Mouse (Mus musculus): ENCODE results near the gene Zfp276.
"Not testable (repeated sequence)": the region's sequence is repeated elsewhere in the genome, so short reads cannot be mapped to it uniquely, and the experiment has no call there.

Gene Zfp276

DNA sequence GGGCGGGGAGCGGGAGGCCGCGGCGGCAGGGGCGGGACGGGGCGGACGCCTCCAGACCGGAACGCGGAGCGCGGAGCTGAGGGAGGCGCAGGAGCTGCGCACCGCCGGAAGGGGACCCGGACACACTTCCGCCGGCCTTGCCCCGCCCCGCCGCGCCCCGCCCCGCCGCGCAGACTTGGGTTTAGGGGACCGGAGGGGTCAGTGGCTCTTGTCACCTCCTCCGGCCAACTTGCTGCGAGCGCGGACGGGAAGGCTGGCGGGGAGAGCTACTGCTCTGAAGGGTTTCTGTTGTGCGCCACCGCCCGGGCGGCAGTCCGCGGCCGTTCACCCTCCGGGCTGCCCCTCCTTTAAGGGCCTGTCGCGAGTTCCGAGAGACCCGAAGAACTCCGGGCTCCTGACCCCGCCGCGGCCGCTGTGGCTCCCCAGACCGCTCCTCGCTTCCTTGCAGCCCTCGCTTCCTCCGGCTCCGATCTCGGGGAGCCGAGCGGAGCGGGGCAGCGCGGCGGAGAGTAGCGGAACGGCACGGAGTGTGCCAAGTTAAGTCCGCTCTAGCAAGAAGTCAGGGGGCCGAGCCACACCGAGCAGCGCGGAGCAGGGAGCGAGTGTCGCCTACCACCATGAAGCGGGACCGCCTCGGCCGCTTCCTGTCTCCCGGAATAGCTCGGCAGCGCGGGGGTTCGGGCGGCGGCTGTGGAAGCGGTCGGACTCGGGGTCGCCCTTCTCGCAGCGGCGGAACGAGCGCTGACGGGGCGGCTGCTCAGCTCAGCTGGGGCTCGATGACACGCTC, at the start of gene Zfp276, which contains the start of gene Vps9d1:
Gene Zfp276, plus strand, starts transcription at position 97 of the 787 bp plus-strand sequence.
Gene Vps9d1, minus strand, starts transcription at position 250 of the 787 bp plus-strand sequence.
- DNase-seq (ENCODE audit: low read depth, low spot score): peak; percentile 61

DNA sequence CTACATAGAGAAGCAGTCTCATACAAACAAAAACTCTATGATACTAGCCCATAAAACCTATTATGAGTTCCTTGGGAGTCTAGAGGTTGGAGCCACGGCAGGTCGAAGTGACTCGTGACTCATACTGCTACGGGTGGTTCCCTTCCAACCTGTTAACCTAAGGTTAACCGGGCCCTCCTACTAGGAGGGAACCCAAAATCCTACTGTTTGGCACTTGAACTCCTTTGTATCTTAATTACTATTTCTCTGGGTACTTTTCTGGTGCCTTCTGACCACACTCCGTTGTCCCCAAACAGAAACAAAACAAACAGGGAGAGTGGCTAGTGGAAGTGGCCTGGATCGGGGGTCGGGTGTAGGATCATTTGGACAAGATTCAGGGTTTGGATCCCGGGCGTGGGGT, 42.1 kb upstream of the Zfp276 start:
- no peak for DNase-seq (ENCODE audit: low read depth, low spot score)

DNA sequence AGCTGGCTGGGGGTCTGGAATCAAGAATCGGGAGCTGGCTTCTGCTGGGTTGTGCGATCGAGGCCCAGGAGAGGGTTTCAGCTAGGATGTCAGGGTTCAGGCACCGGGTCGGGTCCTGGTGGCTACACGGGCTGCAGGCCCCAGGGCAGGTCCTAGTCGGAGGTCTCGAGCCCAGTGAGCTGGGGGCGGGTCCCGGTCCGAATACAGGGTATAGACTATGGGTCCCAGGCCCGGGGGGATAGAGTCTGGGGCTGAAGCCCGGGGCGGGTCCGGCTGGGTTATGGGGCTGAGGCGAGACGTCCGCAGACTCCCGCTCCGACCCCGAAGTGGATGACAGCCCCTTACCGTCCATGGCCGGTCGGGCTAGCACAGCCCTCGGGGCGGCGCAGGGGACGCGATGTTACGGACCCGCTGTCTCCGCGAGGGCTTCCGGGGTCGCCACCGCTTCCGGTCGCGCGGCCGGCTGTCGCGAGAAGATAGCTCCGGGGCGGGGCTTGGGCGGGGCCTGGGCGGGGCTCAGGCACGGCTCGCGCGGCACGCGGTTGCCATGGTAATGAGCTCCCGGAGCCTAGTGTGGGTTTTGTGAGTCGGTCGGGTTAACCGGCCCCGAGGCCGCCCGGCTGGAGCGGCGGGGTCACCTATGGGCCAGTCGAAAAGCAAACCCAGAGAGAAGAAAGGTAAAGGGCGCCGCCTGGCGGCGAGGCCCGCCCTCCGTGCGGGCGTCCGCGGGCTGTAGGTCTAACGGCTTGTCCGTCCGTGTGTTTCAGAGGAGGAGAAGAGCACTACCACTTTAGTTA, 41.5 kb upstream of the Zfp276 start, which contains the start of the genes Chmp1a and Spata33:
Gene Chmp1a, minus strand, starts transcription at position 443 of the 797 bp plus-strand sequence.
Gene Spata33, plus strand, starts transcription at position 512 of the 797 bp plus-strand sequence.
- peak; percentile 64 for DNase-seq (ENCODE audit: low read depth, low spot score)

DNA sequence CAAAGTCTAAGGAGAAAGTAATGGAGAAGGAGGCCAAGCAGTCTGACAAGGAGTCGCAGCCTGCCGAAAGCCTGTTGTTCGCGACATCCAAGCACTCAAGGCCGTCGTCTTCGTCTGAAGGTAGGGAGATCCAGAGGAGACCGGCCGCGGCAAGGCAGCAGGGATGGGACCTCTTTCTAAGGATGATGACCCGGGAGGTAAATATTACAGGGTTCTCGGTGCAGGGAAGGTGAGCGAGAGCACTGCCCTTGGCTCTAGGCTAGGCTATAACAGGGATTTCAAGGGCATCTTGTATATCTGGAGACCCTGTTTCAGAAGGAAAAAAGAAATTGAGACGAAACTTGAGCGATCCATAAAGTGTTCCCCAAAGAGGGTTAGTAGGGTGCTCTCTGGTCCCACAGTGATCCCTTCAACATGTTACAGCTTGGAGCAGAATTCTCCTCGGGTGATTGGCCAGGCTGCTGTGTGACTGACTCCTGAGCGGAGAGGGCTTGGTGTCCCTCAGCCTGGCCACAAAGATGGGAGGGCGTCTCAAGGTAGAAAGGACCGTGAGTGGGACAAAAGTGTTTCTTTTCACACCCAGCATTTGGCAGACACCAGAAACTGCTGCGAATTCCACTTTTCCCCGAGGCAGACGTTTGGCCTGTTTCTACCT, 40.8 kb upstream of the Zfp276 start:
- DNase-seq (ENCODE audit: low read depth, low spot score): no peak

DNA sequence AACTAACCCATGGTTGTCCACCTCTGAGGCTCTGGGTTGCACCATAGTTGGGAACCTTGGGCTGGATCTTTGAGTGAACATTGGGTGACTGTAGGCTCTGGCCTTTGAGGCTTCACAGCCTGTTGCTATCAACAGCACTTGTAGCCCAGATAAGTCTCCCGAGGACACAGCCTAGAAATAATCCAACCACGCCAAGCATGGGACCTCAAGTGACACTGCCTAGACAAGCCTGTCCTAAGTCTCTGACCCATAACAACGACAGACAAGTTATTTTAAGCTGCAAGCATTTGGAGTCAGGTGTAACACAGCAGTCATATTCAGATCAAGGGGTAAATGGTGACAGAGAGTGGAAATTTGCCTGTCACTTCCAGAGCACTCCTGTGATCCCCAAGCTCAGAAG, 38.6 kb upstream of the Zfp276 start:
- DNase-seq (ENCODE audit: low read depth, low spot score): no peak

DNA sequence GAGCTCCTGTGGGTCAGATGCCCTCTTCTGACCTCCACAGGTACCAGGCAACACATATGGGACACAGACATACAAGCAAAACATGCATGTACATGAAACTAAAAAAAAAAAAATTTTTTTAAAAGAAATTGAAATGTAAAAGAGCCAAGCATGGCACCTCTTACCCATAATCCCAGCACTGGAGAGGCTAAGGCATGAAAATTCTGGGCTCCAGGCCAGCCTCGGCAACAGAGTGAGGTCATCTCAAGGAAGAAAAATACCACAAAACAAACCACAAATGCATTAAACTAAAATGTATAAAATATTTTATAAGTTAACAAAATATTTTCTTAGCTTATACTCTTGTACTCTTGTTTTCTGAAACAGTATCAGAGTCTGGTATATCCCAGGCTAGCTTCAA, 33.1 kb upstream of the Zfp276 start:
- DNase-seq (ENCODE audit: low read depth, low spot score): no peak

DNA sequence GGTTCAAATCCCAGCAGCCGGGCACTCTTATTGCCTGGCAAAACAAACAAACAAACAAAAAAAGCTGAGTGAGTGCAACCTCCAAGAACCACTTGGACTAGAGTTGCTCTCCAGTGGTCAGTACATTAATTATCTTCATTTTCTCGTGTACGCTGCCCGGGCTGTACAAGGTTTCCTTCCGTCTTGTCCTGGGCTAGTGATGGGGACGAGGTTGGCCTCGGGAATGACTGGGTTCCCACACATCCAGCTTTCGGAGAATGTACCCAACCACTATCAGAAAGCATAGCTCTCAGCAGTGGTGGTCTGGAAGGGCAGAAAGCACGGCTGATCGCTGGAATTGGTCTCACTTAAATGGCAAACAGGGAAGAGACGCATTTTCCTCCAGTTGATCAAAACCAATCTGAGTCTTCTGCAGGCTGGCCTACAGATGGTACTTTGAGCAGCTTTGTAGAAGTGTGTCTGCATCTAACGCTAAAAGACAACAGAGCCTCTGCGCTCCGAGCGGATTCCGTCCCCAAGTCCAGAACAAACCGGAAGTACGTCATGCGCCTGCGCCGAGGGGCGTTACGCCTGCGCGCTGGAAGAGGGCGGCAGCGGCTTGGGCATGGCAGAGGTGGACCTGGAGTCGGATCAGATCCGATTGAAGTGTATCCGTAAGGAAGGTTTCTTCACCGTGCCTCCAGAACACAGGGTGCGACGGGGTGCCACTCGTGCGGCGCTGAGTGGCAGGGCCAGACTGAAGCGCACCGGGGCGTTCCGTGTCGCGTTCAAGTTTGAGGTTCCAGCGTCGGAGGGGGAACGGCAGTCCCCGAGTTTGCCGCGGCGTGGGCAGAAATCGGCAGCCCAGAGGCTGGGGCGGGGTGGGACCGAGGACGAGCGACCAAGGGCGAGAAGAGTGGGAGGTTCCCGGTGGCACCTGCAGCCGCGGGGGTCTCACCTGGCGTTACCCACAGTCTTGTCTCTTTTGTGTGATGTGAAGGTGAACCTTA, 29.4 kb upstream of the Zfp276 start, which contains the start of gene Cdk10:
Gene Cdk10, plus strand, starts transcription at position 565 of the 989 bp plus-strand sequence.
- DNase-seq (ENCODE audit: low read depth, low spot score): peak; percentile 88

DNA sequence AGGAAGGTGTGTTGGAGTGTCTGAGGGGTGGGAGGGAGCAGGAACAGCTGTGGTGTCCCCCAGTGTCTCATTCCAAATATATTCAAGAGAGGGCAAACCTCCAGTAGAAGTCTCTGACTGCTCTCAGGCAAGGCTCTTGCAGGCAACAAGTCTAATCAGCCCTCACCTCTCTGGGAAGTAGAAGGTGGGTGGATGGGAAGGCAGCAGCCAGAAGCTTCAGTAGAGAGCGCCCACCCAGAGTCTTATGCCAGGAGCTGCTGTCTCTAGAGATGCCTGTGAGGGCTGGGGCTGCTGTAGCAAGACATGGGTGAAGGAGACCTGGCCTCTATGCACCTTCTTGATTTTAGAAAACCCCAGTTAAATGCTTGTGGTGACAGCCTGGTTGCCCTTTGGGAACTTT, 25.6 kb upstream of the Zfp276 start:
- DNase-seq (ENCODE audit: low read depth, low spot score): no peak

DNA sequence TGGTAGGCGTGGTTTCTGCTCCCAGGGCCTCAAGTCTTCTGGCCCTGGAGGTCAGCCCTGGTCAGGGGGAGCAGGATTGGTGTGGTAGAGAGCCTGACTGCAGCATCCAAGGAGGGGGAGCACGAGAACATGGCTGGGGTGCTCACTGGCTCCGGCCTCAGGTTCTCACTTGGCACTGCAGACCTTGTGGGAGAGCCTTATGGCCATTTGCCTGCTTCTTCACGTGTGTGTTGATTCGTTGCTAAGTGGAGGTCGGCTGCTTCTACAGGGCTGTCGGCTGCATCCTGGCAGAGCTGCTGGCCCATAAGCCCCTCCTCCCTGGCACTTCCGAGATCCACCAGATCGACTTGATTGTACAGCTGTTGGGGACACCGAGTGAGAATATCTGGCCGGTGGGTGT, 23.7 kb upstream of the Zfp276 start:
- DNase-seq (ENCODE audit: low read depth, low spot score): not testable (repeated sequence)

DNA sequence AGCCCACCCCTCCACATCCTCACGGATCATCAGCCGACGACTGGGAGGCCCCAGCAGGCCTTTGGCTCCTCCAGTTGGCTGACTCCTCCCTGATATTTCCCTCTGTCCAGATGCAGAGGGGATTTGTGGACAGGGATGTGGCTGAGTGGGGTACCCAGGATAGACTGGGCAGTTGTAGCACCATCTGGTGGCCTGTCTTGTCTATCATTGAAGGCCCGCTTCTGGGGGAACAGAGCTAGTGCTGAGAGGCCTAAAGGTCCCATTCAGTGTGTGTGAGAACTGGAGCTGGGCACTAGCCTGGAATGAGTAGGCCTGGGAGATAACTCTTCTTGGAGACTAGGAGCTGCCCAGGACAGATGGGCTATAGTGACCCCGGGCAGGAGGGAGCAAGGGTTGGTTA, 22.3 kb upstream of the Zfp276 start:
- no peak for DNase-seq (ENCODE audit: low read depth, low spot score)

DNA sequence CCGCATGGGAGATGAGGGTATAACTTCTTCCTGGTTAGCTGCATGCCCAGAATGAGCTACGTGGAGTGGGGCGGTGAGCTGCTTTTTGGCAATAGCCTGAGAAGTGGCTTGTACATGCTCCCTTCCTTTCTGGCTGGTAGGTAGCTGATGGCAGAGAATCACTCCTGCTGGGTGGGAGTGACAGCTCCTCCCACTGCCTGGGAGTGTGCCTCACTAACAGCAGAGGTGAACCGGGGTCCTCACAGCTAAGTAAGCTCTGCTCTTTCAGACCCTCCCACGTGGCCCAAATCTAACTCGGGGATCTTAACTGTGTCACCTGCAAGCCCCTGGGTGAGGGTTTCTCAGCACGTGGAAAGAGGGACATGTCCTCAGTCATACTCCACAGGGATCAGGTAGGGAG, 21.4 kb upstream of the Zfp276 start:
- DNase-seq (ENCODE audit: low read depth, low spot score): no peak

DNA sequence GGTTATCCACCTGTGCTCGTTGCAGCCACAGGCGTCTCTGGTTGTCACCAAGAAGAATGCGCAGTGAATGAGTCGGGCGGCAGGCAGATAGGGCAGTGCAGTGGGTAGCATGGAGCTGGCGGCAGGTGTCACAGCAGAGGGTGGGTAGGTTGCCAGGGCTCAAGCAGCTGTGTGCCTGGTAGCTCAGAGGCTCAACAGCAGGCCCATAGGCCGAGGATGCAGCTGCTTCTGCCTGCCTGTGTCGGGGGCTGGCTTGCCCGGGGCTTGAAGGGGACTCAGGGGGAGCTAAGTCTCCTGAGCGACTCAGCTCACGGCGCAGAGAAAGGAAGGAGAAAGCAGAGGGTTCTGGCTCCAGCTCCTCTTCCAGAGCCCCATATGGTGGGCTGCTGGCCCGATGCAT, 20.7 kb upstream of the Zfp276 start:
- no peak for DNase-seq (ENCODE audit: low read depth, low spot score)

DNA sequence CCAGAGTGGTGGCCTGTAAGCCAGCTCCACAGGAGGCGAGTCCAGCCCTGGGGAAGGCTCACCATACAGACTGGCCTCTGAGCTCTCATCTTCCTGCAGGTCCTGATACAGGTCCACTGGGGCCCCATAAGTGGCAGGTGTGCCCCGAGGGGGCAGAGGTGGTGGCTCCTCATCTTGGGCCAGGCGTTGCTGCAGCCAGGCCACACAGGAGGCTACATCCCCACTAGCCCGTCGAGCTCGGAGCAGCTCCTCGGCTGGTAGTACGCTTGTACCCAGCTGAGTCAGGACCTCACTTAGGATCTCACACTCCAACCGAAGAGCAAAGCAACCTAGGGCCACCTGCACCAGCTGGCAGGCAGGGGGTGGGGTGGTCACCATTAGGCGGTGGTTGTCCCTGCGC, 20.2 kb upstream of the Zfp276 start:
- no peak for DNase-seq (ENCODE audit: low read depth, low spot score)

DNA sequence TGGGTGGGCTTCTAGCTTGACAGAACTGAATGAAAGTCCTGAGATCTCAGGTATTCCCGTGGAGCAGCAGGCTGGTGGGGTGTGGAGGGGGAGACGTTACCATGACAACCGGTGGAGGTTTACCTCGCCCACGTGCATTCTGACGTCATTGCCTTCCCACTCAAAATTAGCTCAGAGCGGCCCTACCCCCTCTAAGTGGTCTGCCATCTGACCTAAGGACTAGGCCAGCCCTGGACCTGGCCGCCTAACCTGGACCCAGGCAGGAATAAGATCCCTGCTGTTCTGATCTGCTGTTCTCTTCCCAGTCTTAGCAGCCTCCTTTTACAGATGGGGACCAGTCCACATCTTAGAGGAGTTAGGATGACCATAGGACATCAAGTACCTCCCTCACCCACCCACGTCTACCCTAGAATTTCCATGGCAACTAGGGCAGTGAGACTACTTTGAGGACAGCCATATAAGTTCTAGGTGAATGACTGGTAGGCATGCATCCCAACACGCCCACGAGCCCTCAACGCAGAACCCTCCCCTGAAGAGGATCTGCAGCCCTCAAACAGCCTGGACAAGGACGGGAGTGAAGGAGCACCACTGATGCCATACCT, 19.0 kb upstream of the Zfp276 start:
- no peak for DNase-seq (ENCODE audit: low read depth, low spot score)

DNA sequence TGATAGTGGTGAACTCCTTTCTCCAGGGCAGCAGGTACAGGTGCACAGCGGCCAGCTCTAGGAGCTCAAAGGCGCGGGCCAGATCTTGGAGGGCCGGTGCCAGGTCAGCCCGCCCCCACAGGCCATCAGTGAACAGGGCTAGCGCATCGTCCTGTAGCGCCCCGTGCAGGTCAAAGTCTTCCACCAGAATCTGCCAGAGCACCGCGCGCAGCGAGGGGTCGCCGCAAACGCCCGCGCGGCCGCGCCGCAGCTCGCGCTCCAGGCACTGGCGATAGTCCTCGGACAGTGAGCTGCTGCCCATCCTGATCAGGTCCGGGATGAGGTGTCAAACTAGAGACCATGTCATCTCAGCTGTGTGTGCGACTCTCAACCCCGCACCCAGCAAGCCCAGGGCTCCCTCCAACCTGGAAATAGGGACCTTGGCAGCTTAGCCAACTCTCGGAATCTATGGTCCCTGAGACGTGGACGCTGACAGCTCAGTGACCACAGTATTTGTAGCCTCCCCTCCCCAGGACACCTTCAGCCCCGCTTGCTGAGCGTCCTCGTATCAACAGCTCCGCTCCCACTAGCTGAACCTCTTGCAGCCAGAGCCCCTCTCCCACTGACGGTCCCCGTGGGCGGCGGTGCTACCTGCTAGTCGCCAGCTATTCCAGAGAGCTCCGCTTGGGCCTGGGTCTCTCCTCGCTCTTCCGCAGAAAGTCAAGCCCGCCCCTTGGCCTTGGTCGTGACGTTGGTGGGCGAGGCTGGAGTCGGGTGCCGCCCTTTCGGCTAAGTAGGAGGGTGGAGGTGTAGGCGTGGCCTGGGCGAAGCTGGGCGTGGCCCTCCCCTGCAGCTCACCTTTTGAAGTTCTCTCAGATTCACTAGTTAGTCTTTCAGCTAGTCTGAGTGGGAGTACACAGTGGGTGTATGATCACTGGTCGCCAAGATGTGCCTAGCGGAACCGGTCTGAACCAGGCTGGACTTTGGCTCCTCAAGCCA, 18.2 kb upstream of the Zfp276 start, which contains the start of gene Spata2l:
Gene Spata2l, minus strand, starts transcription at position 714 of the 978 bp plus-strand sequence.
- no peak for DNase-seq (ENCODE audit: low read depth, low spot score)

DNA sequence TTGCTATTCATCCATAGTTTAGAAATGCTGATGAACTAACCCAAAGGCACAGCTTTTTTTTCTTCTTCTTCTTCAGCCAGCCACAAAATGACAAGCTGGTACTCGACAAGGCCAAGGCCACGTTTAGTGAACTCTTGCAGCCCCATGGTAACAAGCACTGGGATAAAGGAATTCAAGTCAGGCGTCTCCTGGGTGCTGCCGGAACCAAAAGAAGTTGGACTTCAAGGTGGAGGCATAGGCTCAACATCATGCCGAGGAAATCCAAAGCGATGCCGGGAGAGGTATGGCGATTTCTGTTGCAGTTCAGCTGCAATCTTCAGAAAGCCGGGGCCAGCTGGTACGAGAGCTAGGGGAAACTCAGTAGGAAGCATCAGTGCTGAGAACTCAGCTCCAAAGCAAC, 14.6 kb upstream of the Zfp276 start:
- no peak for DNase-seq (ENCODE audit: low read depth, low spot score)

DNA sequence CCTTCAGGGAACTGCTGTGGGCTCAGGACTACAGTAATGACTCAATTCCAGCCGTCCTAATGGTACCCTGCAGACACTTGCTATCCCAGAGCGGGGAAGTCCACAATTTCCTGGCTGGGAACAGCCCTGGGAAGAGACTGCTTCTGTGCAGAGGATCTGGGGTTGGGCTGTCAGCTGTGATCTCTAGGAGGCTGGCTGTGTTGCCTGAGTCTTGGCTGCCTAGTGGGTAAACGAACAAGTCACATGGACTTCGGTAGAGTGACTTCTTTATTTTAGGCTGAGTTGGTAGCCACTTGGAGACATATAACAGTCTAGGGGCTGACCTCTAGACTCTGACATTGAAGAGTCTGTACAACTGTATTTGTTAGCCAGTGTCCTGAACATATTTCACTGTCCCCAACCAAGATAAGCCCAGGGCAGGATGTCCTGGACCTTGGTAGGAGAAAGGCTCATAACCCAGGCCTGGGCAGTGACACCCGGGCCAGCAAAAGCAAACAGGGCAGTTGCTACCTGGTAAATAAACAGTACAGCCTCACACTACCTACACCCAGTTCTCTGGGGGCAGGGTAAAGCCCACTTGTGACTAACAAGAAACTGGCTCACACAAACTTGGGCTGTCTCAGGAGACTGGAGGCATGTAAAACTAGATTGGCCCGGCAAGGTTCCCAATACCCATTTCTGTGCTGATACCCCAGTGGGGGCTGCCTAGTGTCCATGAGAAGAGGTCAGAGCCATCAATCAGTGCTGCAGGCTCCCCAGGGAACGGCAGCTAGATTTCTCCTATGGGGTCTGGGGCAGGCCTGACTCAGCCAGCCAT, 11.7 kb upstream of the Zfp276 start:
- DNase-seq (ENCODE audit: low read depth, low spot score): no peak

DNA sequence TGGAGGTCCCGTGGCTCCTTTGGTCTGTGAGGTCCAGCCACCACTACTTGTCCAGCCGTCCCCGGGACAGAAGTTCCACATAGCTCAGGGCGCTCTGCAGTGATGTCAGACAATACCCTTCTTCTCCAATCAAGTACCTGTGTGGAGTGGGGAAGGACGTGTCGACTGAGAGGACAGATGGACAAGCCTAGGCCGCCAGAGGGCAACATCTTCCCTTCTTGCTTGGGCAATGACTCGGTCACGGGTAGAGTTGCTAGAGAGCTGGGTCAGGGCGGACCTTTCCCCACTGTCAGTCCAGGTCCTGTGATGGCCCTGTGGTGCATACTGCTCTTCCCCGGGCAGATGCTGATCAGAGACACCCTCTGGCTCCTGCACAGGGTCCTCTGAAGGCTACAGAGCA, 10.9 kb upstream of the Zfp276 start:
- DNase-seq (ENCODE audit: low read depth, low spot score): no peak
